Mouse (Mus musculus) layer of hippocampus, adult 18-20 months (tissue): ENCODE measurements around the gene Ndrg3. TPM values are rescaled to one million over a fixed set of nuclear protein-coding genes. Genes with fewer than 3 reads are reported as not detected.

Experiments used
- total RNA-seq, 2 experiments: library from RNA; stranded (reverse); gene quantifications; 2 replicates each; pipeline ENCODE4 v1.2.3; 2021

The Ndrg3 gene
- total RNA-seq, 2 experiments from 2014 or later: 416 to 432 TPM

Other genes starting within 250 kb of the Ndrg3 start
- 10 to 100 TPM in 1 of 2 experiments, 1 to 10 TPM in 1; 8.7 to 12.2 TPM for gene Myl9, start 216.6 kb downstream of the Ndrg3 start, total RNA-seq
- 1 to 10 TPM in 1 of 2 experiments, under 1 TPM in 1; 0.56 to 1.1 TPM for gene Tgif2, start 152.0 kb downstream of the Ndrg3 start, total RNA-seq
- gene 4930518I15Rik, start 134.1 kb downstream of the Ndrg3 start, total RNA-seq: 1 to 10 TPM; 1.7 to 2.7 TPM
- 10 to 100 TPM; 88.3 to 98.8 TPM for gene Rab5if, start 128.9 kb downstream of the Ndrg3 start, total RNA-seq
- gene Sla2, start 104.9 kb downstream of the Ndrg3 start, total RNA-seq: under 1 TPM; 0.30 to 0.42 TPM
- gene Dsn1, start 15.1 kb upstream of the Ndrg3 start, total RNA-seq: 1 to 10 TPM; 2.7 to 4.3 TPM
- gene Soga1, start 87.2 kb upstream of the Ndrg3 start, total RNA-seq: 10 to 100 TPM; 32.4 to 34.1 TPM
- gene Tldc2, start 95.0 kb upstream of the Ndrg3 start, total RNA-seq: not detected
- gene Samhd1, start 143.2 kb upstream of the Ndrg3 start, total RNA-seq: 10 to 100 TPM; 11.9 to 12.1 TPM
- 1 to 10 TPM; 1.1 to 1.9 TPM for gene Rbl1, start 212.5 kb upstream of the Ndrg3 start, total RNA-seq